Mouse (Mus musculus) brain, embryonic 14.5 days (tissue): ENCODE measurements around the gene Vsig1. TPM values are rescaled to one million over a fixed set of nuclear protein-coding genes. Genes with fewer than 3 reads are reported as not detected.
A peak's percentile ranks its signal among the peaks of the same experiment; 100 is the strongest.

Experiments
- DNase-seq: peaks from one replicate; pipeline ENCODE4 v3.0.0-alpha.2; 2011; ENCODE audit warnings: low read depth
- CTCF ChIP-seq: fragments of 200-500 bp; IDR thresholded peaks from 2 replicates; pipeline ENCODE4 v1.5.1; 2012; ENCODE audit warnings: inconsistent platforms, mild to moderate bottlenecking, moderate library complexity, borderline replicate concordance; ENCODE audit not compliant: insufficient read depth, insufficient read length; ENCODE audit errors: extremely low read depth
- POLR2A ChIP-seq: fragments of 200-500 bp; IDR thresholded peaks from 2 replicates; pipeline ENCODE4 v1.6.1; 2012; ENCODE audit warnings: mild to moderate bottlenecking, inconsistent platforms, borderline replicate concordance; ENCODE audit not compliant: poor library complexity, insufficient read depth, insufficient read length, severe bottlenecking; ENCODE audit errors: extremely low read depth
- polyA plus RNA-seq: library from polyadenylated mRNA; depleted of rRNA; stranded (reverse); fragments of >200 nt; gene quantifications from 2 replicates; pipeline ENCODE4 v1.2.3, GENCODE M21; 2012; rRNA removed

Vsig1 gene
- not detected in 2 replicates for polyA plus RNA-seq

DNA sequence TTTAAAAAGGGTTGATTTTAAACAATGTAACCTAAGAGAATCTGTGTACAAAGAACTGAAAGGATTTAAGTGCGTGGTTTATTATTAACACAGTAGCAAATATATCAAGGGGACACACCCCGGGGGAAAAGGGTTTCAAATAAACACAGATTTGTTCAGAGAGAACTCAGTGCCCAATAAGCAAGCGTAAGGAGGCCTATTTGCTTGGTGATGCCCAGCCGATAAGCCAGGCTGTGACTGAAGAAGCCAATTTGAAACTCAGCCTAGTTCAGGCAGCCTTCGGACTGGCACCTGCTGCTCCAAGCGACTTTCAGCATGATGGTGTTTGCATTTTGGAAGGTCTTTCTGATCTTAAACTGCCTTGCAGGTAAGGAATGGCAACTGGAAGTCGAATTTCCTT, at the start of gene Vsig1:
Gene Vsig1 (plus strand): TSS at position 249 of the 400 bp plus-strand sequence.
- TF ChIP-seq POLR2A, result no peak
- no peak for TF ChIP-seq CTCF
- DNase-seq, result no peak

DNA sequence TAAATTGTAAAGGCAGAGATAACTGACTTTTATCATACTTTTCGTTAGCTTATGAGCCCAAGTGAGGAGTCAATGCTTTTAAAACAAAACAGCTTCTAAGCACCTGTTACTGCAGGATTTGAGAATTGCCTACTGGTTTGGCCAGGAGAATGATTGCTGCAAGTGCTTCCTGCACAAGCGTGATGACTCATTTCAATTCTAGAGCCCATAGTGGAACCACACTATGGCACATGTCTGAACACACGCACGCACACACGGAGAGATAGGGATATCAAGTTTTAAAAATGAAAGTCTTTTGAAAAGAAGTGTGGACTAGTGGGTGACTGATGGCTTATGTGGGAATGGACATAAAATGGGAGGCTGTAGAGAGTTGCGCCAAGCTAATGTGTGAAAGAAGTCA, 44.6 kb upstream of the Vsig1 start:
- no peak for TF ChIP-seq CTCF
- TF ChIP-seq POLR2A, result no peak
- no peak for DNase-seq

DNA sequence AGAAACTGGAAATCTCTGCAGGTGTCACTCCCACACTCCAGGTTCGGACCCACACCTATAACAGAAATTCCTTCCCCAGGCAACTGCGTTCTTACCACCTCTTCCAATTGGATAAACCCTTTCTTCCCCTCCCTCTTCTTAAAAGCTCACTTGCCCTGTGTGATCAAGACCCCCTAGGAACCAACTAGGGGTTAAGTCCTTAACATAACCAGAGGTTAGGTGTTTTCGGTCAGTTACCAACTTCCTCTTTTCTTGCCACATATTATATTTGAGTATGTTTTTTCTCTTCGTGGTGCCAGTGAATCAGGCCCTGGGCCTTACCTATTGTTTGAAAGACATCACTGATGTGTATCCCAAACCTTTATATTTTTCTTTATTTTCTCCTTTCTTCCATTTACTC, 44.0 kb upstream of the Vsig1 start:
- TF ChIP-seq POLR2A, result no peak
- no peak for TF ChIP-seq CTCF
- no peak for DNase-seq

DNA sequence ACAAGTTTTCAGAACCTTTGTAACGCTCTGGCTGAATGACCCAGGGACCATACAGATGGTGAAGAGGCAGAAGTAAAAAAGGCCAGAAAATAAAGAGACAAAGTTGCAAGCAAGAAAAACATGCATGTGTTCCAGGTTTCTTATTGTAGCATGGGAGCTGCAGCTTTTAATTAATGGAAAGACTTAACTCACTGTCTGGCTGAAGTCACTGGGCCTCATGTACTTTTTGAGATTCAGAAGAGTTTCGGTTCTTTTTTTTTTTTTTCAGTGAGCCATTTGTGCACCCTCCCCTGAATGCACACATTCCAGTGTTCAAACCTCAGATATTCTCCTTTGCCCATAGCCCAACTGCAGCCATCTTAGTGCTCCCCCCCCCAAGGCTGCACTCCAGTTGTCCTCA, 20.2 kb upstream of the Vsig1 start:
- TF ChIP-seq CTCF (no peak), POLR2A (no peak)
- no peak for DNase-seq

DNA sequence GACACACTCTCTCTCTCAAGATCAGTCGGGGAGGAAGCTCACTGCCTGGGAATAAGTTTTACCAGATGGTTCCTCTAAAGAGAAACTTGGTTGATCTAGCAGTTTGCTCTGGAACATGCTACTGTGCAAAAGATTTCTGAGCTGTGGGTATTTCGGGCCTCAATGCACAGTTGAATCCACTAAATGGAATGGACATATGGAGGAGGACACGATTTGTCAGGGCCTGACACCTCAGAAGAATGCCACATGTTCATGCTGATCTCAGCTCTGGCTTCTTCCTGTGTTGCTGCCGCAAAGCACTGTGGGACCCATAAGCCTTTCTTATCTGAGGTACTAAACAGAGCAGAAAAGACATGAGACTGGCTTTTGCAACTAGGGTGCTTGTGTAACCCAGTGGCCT, 15.6 kb upstream of the Vsig1 start:
- no peak for DNase-seq
- TF ChIP-seq CTCF (no peak), POLR2A (no peak)

DNA sequence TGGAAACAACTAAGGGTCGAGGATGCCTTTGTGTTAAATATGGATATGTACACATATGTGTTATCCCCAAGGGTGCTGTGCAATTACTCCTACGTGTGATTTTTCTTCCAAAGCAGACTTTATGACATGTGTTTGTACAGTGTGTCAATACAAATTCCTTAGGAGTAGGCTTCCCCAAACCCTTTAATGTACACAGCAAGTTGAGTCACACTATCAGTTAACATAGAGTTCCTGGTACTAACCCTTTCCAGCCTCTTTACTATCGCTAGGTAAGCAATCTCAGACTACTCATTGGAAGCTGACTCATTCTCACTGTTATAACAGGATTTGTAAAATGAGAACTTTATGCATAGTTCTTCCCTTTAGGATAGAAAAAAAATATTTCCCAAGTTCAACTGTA, 3.9 kb upstream of the Vsig1 start:
- no peak for DNase-seq
- TF ChIP-seq POLR2A, result no peak
- no peak for TF ChIP-seq CTCF

DNA sequence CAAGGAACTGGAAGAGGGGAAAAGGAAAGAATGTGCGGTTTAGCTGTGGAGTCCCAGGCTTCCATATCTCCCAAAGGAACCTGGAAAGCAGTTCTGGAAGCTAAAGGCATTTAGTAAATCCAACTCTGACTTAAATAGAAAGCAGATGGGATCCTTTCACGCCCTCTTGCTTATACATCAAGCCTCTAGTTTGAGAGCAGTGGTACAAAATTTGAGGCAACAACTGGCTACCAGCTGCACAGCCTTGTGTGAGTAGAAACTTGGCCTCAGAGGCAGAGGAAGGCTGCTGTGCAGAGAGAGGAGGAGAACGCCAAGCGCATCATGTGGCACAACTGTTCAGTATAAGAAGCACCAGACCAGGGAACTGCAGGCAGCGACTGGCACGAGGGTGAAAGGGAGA, 13.9 kb downstream of the Vsig1 start:
- no peak for DNase-seq
- TF ChIP-seq CTCF (no peak), POLR2A (no peak)

DNA sequence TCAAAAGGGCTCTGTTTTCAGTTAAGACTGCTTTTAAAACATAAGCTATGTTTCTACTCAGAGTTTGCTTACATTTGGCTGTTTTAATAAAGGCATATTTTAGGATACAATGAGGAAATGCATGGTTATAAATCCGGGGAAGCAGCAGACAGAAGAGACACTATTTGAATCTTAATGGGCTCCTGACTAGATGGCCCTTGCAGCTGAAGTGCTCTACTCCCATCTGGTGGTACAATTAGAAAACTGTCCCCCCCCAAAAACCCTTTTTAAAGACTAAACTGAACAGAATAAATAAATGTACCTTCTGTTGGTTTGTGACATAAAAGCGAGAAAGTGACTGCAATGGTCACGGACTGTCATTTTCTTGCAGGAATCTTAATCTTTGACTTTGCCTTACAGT, 24.7 kb downstream of the Vsig1 start:
- peak; percentile 50; the same call in 1 of the 2 replicates for TF ChIP-seq CTCF
- no peak for TF ChIP-seq POLR2A
- DNase-seq, result peak; percentile 61

DNA sequence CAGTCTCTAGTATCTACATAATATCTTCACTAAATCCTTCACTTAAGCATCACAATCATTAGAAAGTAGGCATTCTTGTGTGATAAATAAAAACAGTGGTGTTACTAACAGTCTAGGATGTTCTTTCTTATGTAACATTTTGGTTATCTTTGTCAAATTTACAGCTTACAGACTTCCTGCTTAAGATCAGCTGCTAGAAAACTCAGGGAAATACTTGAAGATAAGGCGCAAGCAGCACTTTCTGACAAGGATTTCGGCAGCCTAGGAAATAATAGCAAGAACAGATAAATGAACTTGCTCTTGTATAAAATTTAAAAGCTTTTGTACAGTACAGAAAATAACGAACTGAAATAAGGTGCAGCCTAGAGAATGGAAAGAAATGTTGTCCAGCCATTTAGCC, 25.9 kb downstream of the Vsig1 start:
- TF ChIP-seq POLR2A, result no peak
- no peak for TF ChIP-seq CTCF
- DNase-seq, result no peak

DNA sequence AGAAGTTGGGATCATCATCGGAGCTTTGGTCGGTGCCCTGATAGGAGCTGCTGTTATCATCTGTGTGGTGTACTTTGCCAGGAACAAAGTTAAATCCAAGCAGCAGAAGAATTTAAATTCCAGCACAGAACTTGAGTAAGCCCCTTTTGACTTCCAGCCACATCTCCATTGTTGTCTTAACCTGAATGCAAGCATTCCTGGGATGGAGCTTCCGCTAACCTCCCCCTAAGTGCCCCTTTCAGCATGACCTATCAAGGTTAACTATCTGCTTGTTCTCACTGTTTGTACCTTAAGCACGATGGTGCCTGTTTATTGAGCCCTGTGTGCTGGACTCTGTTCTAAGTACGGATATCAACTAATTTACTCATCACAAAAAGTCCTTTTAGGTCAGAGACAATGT, 28.9 kb downstream of the Vsig1 start:
- DNase-seq, result no peak
- TF ChIP-seq CTCF, result no peak

DNA sequence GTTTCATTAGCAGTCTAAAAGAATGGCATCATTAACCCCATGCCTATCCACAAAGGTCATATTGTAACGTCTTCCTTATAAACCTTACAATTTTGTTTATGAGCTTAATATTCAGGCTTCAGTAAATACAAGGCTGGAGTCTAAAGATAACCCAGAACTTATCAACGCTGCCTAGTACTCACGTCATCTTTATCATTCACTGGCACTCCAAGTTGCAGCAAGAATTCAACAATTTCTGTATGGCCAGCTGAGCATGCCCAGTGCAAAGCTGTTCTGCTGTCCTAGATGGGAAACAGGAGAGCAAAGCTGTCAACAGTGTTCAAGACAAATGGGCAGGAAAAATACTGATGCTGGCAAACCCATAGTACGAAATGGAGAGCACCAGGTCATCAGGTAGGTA, 46.2 kb downstream of the Vsig1 start:
- no peak for TF ChIP-seq POLR2A
- TF ChIP-seq CTCF, result no peak
- DNase-seq, result no peak

DNA sequence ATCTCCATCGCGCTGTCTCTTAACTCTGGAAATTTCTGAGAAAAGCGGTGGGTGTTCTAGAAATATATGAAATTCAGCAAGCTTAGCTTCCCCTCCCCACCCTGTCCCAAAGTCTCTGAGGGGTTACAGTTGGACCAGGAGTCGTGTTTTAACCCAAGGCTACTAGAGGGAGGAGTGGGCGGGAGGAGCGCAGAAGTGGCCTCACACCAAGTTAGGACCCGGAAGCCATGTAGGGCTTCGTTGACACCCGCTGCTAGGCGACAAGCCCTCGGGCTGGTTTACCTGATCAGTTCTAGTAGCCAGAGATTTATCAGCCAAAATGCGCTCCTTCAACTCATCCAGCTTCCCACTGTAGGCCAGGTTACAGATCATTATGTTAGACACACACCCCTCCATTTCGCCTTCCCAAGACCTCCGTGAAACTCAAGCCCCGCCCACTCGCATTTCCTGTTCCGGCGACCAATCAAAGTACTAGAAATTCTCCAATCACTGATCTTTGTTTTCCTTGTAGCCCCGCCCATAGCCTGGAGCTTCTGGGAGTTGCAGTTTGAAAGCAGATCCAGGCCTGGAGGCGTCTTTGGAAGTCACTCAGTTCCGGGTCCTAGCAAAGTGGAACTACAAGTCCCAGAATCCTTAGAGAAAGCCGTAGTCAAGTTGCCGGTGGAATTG, 49.0 kb downstream of the Vsig1 start, which contains the start of the genes Psmd10 and Atg4a:
Gene Psmd10 (minus strand): TSS at position 457 of the 669 bp plus-strand sequence.
Gene Atg4a (plus strand): TSS at position 636 of the 669 bp plus-strand sequence.
- TF ChIP-seq POLR2A (no peak), CTCF (no peak)
- DNase-seq, result peak; percentile 99
